Mouse (Mus musculus): Measurements from ENCODE around the gene Celsr3. TPM values are rescaled to one million over a fixed set of nuclear protein-coding genes. Genes with fewer than 3 reads are reported as not detected.

Celsr3 gene
- total RNA-seq (2017), result 2.1 and 2.5 TPM in 2 replicates

DNA sequence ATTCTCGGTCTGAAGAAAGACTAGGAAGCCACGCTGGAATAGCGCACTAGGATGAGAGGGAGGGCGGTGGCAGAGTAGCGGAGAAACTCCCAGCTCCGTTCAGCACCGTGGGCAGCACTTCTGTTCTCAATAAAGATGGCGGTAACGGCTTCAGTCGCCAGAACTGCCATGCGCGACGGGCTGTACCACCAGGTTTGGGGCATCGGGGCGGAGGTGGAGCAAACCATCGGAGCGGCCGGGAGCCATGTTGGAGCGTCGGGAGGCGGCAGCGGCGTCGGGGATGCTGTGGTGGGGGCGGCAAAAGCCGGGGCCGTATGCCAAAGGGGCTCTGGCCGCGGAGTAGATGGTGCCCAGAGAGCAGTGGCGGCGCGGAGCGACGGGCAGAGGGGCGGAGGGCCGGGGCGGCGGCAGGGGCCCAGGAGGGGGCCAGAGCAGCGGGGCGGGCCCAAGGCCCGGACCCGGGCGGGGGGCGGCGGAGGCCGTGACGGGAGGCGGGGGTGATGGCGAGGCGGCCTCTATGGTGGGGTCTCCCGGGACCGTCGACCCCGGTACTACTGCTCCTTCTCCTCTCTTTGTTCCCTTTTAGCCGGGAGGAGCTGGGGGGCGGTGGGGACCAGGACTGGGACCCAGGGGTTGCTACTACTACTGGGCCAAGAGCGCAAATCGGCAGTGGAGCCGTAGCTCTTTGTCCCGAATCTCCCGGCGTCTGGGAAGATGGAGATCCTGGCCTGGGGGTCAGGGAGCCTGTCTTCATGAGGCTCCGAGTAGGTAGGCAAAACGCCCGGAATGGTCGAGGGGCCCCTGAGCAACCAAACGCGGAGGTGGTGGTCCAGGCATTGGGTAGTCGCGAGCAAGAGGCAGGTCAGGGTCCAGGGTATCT lies at the start of gene Celsr3:
Gene Celsr3, plus strand, starts transcription at position 501 of the 880 bp plus-strand sequence.
- ATAC-seq (ENCODE audit: extremely low read depth, insufficient number of reproducible peaks, low FRiP score, poor library complexity, severe bottlenecking), result no peak

DNA sequence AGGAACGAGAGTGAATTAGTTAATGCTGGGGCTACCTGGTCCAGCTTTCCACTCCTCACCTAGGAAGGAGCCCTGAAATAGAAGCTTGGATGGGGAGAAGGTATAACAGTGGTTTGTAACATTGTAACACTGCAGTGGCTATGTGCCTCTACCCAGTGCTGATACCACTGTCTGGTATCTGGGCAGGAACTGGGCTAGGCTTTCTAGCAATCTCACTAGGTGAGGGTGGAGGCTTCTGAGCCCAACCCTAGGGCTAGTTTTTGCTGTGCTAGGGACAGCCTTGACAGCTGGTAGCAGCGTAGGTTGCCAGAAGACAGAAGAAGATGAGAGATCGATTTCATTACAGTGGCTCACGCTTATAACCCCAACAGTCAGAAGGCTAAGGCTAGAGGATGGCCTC lies 49.5 kb upstream of the Celsr3 start:
- no peak for ATAC-seq (ENCODE audit: extremely low read depth, insufficient number of reproducible peaks, low FRiP score, poor library complexity, severe bottlenecking)

GRCm38 (mm10) chr9:108777276-108777675 lies 48.8 kb upstream of the Celsr3 start:
- no peak for ATAC-seq (ENCODE audit: extremely low read depth, insufficient number of reproducible peaks, low FRiP score, poor library complexity, severe bottlenecking)

DNA sequence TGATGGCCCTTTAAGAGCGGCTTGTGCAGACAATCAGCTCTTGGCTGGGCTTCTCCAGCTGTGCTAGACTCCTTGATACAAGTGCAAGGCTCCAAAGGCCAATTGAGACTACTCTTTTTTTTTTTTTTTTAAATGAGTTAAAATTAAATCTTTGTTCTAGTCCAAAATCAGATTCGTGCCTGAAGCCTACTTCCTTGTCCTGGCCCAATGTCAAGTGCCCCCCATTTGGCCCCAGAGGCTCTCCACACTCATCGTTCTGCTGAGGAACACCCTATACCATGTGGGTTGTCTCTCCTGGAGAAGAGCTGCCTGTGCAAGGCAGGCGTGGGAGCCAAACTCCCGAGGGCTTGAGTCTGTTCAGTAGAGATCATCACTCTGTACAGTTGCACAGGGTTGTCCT lies 45.2 kb upstream of the Celsr3 start:
- no peak for ATAC-seq (ENCODE audit: extremely low read depth, insufficient number of reproducible peaks, low FRiP score, poor library complexity, severe bottlenecking)

GRCm38 (mm10) chr9:108781891-108782290 lies 44.2 kb upstream of the Celsr3 start:
- ATAC-seq (ENCODE audit: extremely low read depth, insufficient number of reproducible peaks, low FRiP score, poor library complexity, severe bottlenecking), result no peak

DNA sequence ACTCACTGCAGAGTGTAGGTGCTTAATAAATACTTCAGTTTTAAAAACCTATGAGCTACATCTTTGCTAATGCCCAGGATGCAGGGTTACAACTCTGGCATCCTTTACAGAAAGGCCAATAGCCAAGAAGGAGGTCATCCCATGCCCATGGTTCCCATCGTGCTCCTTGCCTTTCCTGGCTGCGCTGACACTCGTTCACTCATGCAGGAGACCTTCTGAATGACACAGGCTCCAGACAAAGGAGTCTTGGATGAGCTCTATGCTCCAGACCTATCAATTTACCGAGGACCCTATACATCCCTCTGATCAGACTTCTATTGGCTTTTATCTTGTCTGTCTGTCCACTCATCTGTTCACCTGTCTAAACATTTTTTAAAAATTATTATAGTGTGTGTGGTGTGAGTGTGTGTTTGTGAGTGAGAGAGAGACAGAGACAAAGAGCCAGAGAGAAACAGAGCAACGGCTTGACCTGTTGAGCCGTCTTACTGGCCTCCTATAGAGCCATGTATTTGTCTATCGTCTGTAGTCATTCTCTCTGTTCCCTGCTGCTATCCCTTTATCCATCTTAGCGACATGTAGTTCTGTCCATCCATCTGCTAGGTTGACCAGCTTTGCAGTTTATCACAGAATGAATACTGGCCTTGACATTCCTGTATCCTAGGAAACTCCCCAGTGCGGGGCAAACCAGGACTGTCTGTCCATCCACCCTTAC lies 43.1 kb upstream of the Celsr3 start:
- no peak for ATAC-seq (ENCODE audit: extremely low read depth, insufficient number of reproducible peaks, low FRiP score, poor library complexity, severe bottlenecking)

- ATAC-seq (ENCODE audit: extremely low read depth, insufficient number of reproducible peaks, low FRiP score, poor library complexity, severe bottlenecking), result peak; percentile 92
Observed at GRCm38 (mm10) chr9:108783548-108784463, 42.3 kb upstream of the Celsr3 start, which contains the start of gene Ip6k2. TSS of gene Ip6k2 (plus strand) at chr9:108783796.

GRCm38 (mm10) chr9:108785416-108785815 lies 40.7 kb upstream of the Celsr3 start:
- ATAC-seq (ENCODE audit: extremely low read depth, insufficient number of reproducible peaks, low FRiP score, poor library complexity, severe bottlenecking), result no peak

GRCm38 (mm10) chr9:108786494-108786893 lies 39.6 kb upstream of the Celsr3 start:
- no peak for ATAC-seq (ENCODE audit: extremely low read depth, insufficient number of reproducible peaks, low FRiP score, poor library complexity, severe bottlenecking)

- no peak for ATAC-seq (ENCODE audit: extremely low read depth, insufficient number of reproducible peaks, low FRiP score, poor library complexity, severe bottlenecking)
Observed at GRCm38 (mm10) chr9:108787080-108787479, 39.0 kb upstream of the Celsr3 start.

DNA sequence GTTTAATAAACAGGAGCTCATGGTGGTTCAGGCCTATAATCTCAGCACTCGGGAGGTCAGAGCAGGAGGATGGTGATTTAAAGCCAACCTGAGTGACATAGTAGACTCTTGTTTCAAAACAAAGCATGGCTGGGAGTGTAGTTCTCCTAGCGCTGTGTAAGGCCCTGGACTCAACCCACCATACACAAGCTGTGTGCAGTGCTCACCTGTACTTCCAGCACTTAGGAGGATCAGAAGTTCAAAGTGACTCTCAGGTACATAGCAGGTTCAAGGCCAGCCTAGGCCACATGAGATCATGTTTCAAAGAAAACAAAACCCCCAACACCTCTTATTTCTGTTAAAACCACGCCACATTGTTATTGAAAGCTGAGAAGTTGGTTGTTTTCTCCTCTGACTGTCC lies 37.4 kb upstream of the Celsr3 start:
- ATAC-seq (ENCODE audit: extremely low read depth, insufficient number of reproducible peaks, low FRiP score, poor library complexity, severe bottlenecking), result no peak

DNA sequence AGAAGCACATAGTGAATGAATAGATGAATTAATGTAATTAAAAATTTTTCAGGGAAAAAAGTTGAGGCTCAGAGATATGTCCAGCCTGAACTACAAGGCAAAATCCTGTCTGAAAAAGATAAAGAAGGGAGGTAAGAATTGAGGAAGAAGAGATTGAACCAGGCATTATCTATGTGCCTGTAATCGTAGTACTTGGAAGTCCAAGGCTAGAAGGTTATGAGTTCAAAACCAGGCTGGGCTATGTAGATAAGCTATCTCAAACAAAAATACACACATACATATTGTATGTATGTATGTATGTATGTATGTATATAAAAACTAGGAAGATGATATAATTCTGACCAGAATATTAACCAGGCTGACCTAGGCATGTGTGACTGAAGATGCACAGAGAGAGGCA lies 33.8 kb upstream of the Celsr3 start:
- no peak for ATAC-seq (ENCODE audit: extremely low read depth, insufficient number of reproducible peaks, low FRiP score, poor library complexity, severe bottlenecking)

GRCm38 (mm10) chr9:108792730-108793129 lies 33.4 kb upstream of the Celsr3 start:
- peak; percentile 13; the same call in 1 of the 2 replicates for ATAC-seq (ENCODE audit: extremely low read depth, insufficient number of reproducible peaks, low FRiP score, poor library complexity, severe bottlenecking)

DNA sequence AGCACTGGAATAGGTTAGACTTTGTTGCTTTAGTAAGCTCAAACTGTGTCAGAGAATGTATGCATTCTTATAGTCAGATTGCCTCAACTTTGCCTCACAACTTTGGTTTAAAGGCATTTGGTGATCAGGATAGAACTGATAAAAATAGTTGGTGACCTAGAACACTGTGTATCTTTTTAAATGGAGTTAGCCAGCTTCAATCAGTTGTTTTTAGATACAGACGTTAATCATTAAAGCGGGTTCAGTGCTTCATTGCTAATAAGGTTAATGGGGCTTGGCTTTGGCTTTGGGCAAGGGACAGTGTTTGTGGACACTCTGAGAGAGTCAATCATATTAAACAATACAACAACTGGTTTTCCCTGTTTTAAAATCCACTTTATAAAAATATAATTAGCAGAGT lies 30.8 kb upstream of the Celsr3 start:
- ATAC-seq (ENCODE audit: extremely low read depth, insufficient number of reproducible peaks, low FRiP score, poor library complexity, severe bottlenecking), result no peak

DNA sequence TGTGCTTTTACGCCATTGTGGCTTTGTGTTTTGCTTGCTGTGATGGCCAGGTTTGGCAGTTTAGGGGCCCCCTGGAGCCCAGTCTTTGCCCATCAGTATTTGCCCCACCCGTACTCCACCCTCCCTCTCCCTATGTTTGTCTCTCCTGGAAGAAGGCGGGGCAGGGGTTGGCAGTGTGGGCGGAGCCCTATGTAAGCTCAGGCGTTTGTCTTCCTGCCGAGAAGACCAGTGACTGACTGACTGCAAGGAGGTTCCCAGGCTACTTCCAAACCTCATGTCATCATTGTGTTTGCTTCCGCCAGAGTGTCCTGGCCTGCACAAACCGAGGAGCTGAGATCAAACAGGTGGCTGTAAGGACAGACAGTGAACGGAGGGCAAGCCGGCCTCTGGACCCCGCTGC lies 30.4 kb upstream of the Celsr3 start:
- ATAC-seq (ENCODE audit: extremely low read depth, insufficient number of reproducible peaks, low FRiP score, poor library complexity, severe bottlenecking), result no peak

DNA sequence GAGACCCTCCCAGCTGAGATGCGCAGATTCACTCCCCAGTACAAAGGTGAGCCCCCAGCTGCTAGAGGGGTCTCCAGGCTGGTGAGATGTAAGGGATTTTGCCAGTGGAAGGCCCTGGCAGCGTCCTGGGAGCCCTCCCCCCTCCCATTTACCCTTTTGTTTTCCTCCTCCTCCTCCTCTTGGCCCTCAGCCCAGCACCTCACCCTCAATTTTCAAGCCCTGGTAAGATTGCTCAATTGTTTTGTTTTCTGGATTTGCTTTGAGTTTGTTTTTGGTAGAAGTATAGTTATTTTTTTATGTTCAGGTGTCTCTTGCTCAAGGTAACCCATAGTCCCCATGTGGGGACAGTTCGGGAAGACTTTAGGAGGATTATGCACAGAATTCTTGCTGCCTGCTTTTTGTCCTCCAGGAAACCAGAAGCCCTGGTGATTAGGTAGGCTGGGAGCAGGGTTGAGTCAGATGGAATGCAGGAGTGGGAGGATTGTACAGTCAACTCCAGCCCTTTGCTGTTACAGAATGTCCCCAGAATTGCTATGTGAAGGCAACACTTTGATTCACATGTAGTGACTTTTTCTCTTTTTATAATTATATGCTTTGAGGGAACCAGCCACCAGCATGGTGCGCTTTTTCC lies 29.7 kb upstream of the Celsr3 start:
- ATAC-seq (ENCODE audit: extremely low read depth, insufficient number of reproducible peaks, low FRiP score, poor library complexity, severe bottlenecking), result no peak

DNA sequence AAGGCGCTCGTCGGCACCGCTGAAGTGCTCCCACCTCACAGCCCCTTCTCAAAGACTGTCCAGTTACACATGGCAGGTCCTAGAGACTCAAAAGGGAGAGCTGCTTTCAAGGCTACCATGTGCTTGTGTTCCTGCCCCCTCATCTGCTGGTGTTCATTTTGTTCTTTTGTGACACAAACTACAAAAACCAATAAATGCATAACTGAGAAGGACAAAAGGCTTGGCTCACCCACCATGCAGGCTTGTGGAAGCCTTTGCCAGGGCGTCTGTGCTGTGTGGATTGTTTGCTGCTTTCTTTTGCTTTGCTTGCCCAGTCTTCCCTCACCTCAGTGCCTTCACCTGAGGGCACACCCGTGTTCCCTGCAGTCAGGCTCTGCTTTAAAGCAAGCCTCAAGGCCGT lies 28.6 kb upstream of the Celsr3 start:
- ATAC-seq (ENCODE audit: extremely low read depth, insufficient number of reproducible peaks, low FRiP score, poor library complexity, severe bottlenecking), result no peak

GRCm38 (mm10) chr9:108798508-108799075 lies 27.5 kb upstream of the Celsr3 start:
- no peak for ATAC-seq (ENCODE audit: extremely low read depth, insufficient number of reproducible peaks, low FRiP score, poor library complexity, severe bottlenecking)
